Mouse (Mus musculus): Measurements from ENCODE around the gene Ppard.
A peak's percentile ranks its signal among the peaks of the same experiment; 100 is the strongest.

DNA sequence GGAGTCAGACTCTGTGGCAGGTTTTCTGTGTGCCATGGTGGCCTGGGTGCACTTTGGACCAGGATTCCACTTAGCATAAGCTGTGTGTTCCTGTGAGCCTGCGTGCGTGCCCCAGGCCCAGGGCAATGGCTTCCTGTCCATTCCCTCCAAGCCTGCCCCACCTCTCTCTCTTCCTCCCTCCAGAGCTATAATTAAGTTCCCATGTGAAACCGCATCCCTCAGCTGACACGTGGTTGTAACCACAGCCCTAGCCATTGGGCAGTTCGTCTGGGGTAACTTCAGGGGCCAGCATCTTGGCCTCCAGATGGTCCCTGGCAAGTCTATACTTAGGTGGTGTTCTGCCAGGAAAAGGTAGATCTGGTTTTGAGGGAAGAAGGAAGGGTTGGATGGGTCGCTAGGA, 15.1 kb downstream of the Ppard start:
- no peak for TF ChIP-seq GATA1 (IDR thresholded peaks at IDR 0.05; ENCODE audit: borderline replicate concordance, low read length)
- TF ChIP-seq FLI1 (IDR thresholded peaks at IDR 0.05; ENCODE audit: low read length): peak; percentile 62

All from megakaryocyte, embryonic 14.5 days (primary cell).